Mouse (Mus musculus) intestine, embryonic 14.5 days (tissue): ENCODE measurements around the gene Lpin2. TPM values are rescaled to one million over a fixed set of nuclear protein-coding genes. Genes with fewer than 3 reads are reported as not detected.

Experiments used
- ATAC-seq: fragments of 200-750 bp; cut with Nextera tagmentation; replicated peaks from 2 replicates; pipeline ENCODE4 v1.8.0; 2017; ENCODE audit warnings: low read depth, moderate number of reproducible peaks, moderate TSS enrichment, moderate library complexity; ENCODE audit not compliant: low FRiP score, low TSS enrichment
- DNase-seq: peaks from one replicate; pipeline ENCODE4 v3.0.0-alpha.2; 2018; ENCODE audit warnings: low spot score
- H3K27ac ChIP-seq: fragments of 300-500 bp; sonication (generic); 2 replicates; pipeline ENCODE4 v1.5.1; 2014; ENCODE audit warnings: low read depth, mild to moderate bottlenecking, control low read depth
- H3K27me3 ChIP-seq: fragments of 300-500 bp; sonication (generic); replicated peaks from 2 replicates; pipeline ENCODE4 v1.6.1; 2014; ENCODE audit warnings: low read length, control low read depth; ENCODE audit not compliant: control insufficient read depth, insufficient read depth
- H3K36me3 ChIP-seq: fragments of 300-500 bp; sonication (generic); 2 replicates; pipeline ENCODE4 v1.6.1; 2014; ENCODE audit warnings: low read length, control low read depth; ENCODE audit not compliant: control insufficient read depth, insufficient read depth
- H3K4me1 ChIP-seq: fragments of 300-500 bp; sonication (generic); replicated peaks from 2 replicates; pipeline ENCODE4 v1.6.1; 2014; ENCODE audit warnings: low read length, control low read depth, mixed read lengths; ENCODE audit not compliant: control insufficient read depth, insufficient read depth
- H3K4me2 ChIP-seq: fragments of 300-500 bp; sonication (generic); 2 replicates; pipeline ENCODE4 v1.6.1; 2014; ENCODE audit warnings: low read length
- H3K4me3 ChIP-seq: fragments of 300-500 bp; sonication (generic); 2 replicates; pipeline ENCODE4 v1.5.1; 2014; ENCODE audit warnings: low read depth, low read length, control low read depth, mixed read lengths
- H3K9ac ChIP-seq: fragments of 300-500 bp; sonication (generic); 2 replicates; pipeline ENCODE4 v1.6.1; 2014; ENCODE audit warnings: mild to moderate bottlenecking, low read length
- H3K9me3 ChIP-seq: fragments of 300-500 bp; sonication (generic); 2 replicates; pipeline ENCODE4 v1.6.1; 2016; ENCODE audit warnings: low read length, control low read depth; ENCODE audit not compliant: control insufficient read depth
- WGBS: fragments of 180-500 bp; shearing (Covaris S2); extraction: QIAGEN DNeasy Blood & Tissue Kit; methylation state at CpG from one replicate; pipeline ENCODE4 v1.1.7; 2014; 5-methylcytosine and 5-hydroxymethylcytosine counted together
- polyA plus RNA-seq: library from polyadenylated mRNA; unstranded; fragments of >200 nt; fragmentation: Nextera tagmentation; extraction: Ambion mirVana; gene quantifications from 2 replicates; pipeline ENCODE4 v1.2.1, GENCODE M21; 2014

Gene Lpin2
- polyA plus RNA-seq, 1 experiment from 2014 or later = 27.3 TPM

GRCm38 (mm10) chr17:71213666-71214065, 31.3 kb downstream of the Lpin2 start:
- H3K27me3 ChIP-seq = no peaks in the 10 kb centered on the region
- peaks cover 4% of the 10 kb centered on the region; the same call in 1 of the 2 replicates for H3K9me3 ChIP-seq
- H3K36me3 ChIP-seq = peaks cover 9% of the 10 kb centered on the region
- WGBS = 81% methylated on average over 1 of the region's 1 CpGs
- no peak overlapping the region for H3K4me2 ChIP-seq
- no peak overlapping the region for H3K4me3 ChIP-seq
- no peak overlapping the region for H3K27ac ChIP-seq
- no peak for ATAC-seq
- no peak for DNase-seq
- no peaks in the 10 kb centered on the region for H3K4me1 ChIP-seq
- H3K9ac ChIP-seq = no peak overlapping the region

GRCm38 (mm10) chr17:71214514-71215240, 32.3 kb downstream of the Lpin2 start:
- DNase-seq (no peak), ATAC-seq (no peak)
- Histone ChIP-seq H3K36me3 (peaks cover 9% of the 10 kb centered on the region), H3K27ac (no peak overlapping the region), H3K27me3 (no peaks in the 10 kb centered on the region), H3K9ac (no peak overlapping the region), H3K4me2 (no peak overlapping the region), H3K9me3 (peaks cover 4% of the 10 kb centered on the region; the same call in 1 of the 2 replicates), H3K4me1 (no peaks in the 10 kb centered on the region), H3K4me3 (no peak overlapping the region)
- 69% methylated on average over 17 of the region's 17 CpGs for WGBS

- no peak for DNase-seq
- Histone ChIP-seq H3K9ac (no peak overlapping the region), H3K9me3 (peaks cover 4% of the 10 kb centered on the region; the same call in 1 of the 2 replicates), H3K4me3 (no peak overlapping the region), H3K4me1 (no peaks in the 10 kb centered on the region), H3K27me3 (no peaks in the 10 kb centered on the region), H3K27ac (no peak overlapping the region), H3K4me2 (no peak overlapping the region), H3K36me3 (peaks cover 9% of the 10 kb centered on the region)
- no peak for ATAC-seq
- 67% methylated on average over 2 of the region's 2 CpGs for WGBS
Observed at GRCm38 (mm10) chr17:71215241-71215839, 33.0 kb downstream of the Lpin2 start.

- Histone ChIP-seq H3K4me3 (no peak overlapping the region), H3K36me3 (peaks cover 9% of the 10 kb centered on the region), H3K4me2 (no peak overlapping the region), H3K27ac (no peak overlapping the region), H3K9ac (no peak overlapping the region), H3K4me1 (no peaks in the 10 kb centered on the region), H3K9me3 (peaks cover 4% of the 10 kb centered on the region; the same call in 1 of the 2 replicates), H3K27me3 (no peaks in the 10 kb centered on the region)
- WGBS = 96% methylated on average over 2 of the region's 2 CpGs
- DNase-seq (no peak), ATAC-seq (no peak)
Observed at GRCm38 (mm10) chr17:71216263-71216662, 33.9 kb downstream of the Lpin2 start.

GRCm38 (mm10) chr17:71217111-71217685, 34.8 kb downstream of the Lpin2 start:
- no peak overlapping the region for H3K27ac ChIP-seq
- ATAC-seq = no peak
- H3K36me3 ChIP-seq = peaks cover 9% of the 10 kb centered on the region
- H3K9me3 ChIP-seq = peaks cover 4% of the 10 kb centered on the region; the same call in 1 of the 2 replicates
- H3K27me3 ChIP-seq = no peaks in the 10 kb centered on the region
- H3K4me2 ChIP-seq = no peak overlapping the region
- no peaks in the 10 kb centered on the region for H3K4me1 ChIP-seq
- no peak overlapping the region for H3K4me3 ChIP-seq
- DNase-seq = no peak
- 84% methylated on average over 5 of the region's 5 CpGs for WGBS
- no peak overlapping the region for H3K9ac ChIP-seq

GRCm38 (mm10) chr17:71221383-71221782, 39.0 kb downstream of the Lpin2 start:
- Histone ChIP-seq H3K4me3 (no peak overlapping the region), H3K9ac (no peak overlapping the region), H3K27me3 (no peaks in the 10 kb centered on the region), H3K4me1 (no peaks in the 10 kb centered on the region), H3K9me3 (peaks cover 4% of the 10 kb centered on the region; the same call in 1 of the 2 replicates), H3K36me3 (peaks cover 14% of the 10 kb centered on the region), H3K27ac (no peak overlapping the region), H3K4me2 (no peak overlapping the region)
- ATAC-seq (no peak), DNase-seq (no peak)
- WGBS = 83% methylated on average over 3 of the region's 3 CpGs

- DNase-seq (no peak), ATAC-seq (no peak)
- Histone ChIP-seq H3K4me3 (no peak overlapping the region), H3K4me1 (no peaks in the 10 kb centered on the region), H3K27ac (no peak overlapping the region), H3K36me3 (peaks cover 5% of the 10 kb centered on the region; the same call in 1 of the 2 replicates), H3K9ac (no peak overlapping the region), H3K9me3 (no peaks in the 10 kb centered on the region), H3K4me2 (no peak overlapping the region), H3K27me3 (no peaks in the 10 kb centered on the region)
- WGBS = 78% methylated on average over 5 of the region's 5 CpGs
Observed at GRCm38 (mm10) chr17:71223676-71224075, 41.3 kb downstream of the Lpin2 start.

- H3K27ac ChIP-seq = no peak overlapping the region
- no peaks in the 10 kb centered on the region for H3K4me1 ChIP-seq
- no peak for DNase-seq
- no peaks in the 10 kb centered on the region for H3K27me3 ChIP-seq
- 64% methylated on average over 2 of the region's 2 CpGs for WGBS
- ATAC-seq = no peak
- no peaks in the 10 kb centered on the region for H3K9me3 ChIP-seq
- H3K4me3 ChIP-seq = no peak overlapping the region
- H3K9ac ChIP-seq = no peak overlapping the region
- no peak overlapping the region for H3K4me2 ChIP-seq
- H3K36me3 ChIP-seq = peaks cover 5% of the 10 kb centered on the region; the same call in 1 of the 2 replicates
Observed at GRCm38 (mm10) chr17:71224521-71224920, 42.2 kb downstream of the Lpin2 start.
